Mouse (Mus musculus) stomach, embryonic 15.5 days (tissue): ENCODE results near the gene Hamp. TPM values are rescaled to one million over a fixed set of nuclear protein-coding genes. Genes with fewer than 3 reads are reported as not detected.

ENCODE experiments used
- polyA plus RNA-seq: library from polyadenylated mRNA; unstranded; fragments of >200 nt; fragmentation: Nextera tagmentation; extraction: Ambion mirVana; gene quantifications from 2 replicates; pipeline ENCODE4 v1.2.1, GENCODE M21; 2015

Gene Hamp
- polyA plus RNA-seq, 1 experiment from 2014 or later, result 1.8 TPM

Other genes with a start within 250 kb of the Hamp start
- 4.2 and 6.6 TPM in 2 replicates for gene 2200002J24Rik, start 245.1 kb downstream of the Hamp start, polyA plus RNA-seq
- gene Atp4a, start 231.8 kb downstream of the Hamp start, polyA plus RNA-seq, result 4.9 and 9.2 TPM in 2 replicates
- gene Tmem147, start 214.5 kb downstream of the Hamp start, polyA plus RNA-seq, result 227 and 239 TPM in 2 replicates
- gene Gapdhs, start 200.4 kb downstream of the Hamp start, polyA plus RNA-seq, result 0.50 and 0.73 TPM in 2 replicates
- 8.4 and 17.9 TPM in 2 replicates for gene Sbsn, start 192.6 kb downstream of the Hamp start, polyA plus RNA-seq
- gene Dmkn, start 180.3 kb downstream of the Hamp start, polyA plus RNA-seq, result 70.8 and 142 TPM in 2 replicates
- gene Krtdap, start 156.1 kb downstream of the Hamp start, polyA plus RNA-seq, result 96.1 and 227 TPM in 2 replicates
- 14.9 and 26.5 TPM in 2 replicates for gene Ffar2, start 120.3 kb downstream of the Hamp start, polyA plus RNA-seq
- 0.31 and 0.41 TPM in 2 replicates for gene Ffar3, start 87.9 kb downstream of the Hamp start, polyA plus RNA-seq
- 0.26 and 0.30 TPM in 2 replicates for gene Ffar1, start 82.5 kb downstream of the Hamp start, polyA plus RNA-seq
- gene Cd22, start 63.7 kb downstream of the Hamp start, polyA plus RNA-seq, result 0.15 and 0.22 TPM in 2 replicates
- gene Mag, start 29.2 kb downstream of the Hamp start, polyA plus RNA-seq, result 0.31 and 0.48 TPM in 2 replicates
- gene Hamp2, start 19.4 kb downstream of the Hamp start, polyA plus RNA-seq, result 0.62 TPM in 1 of 2 replicates, not detected in the other
- 19.9 and 22.9 TPM in 2 replicates for gene Usf2, start 12.8 kb upstream of the Hamp start, polyA plus RNA-seq
- gene Lsr, start 29.4 kb upstream of the Hamp start, polyA plus RNA-seq, result 102 and 116 TPM in 2 replicates
- gene Fam187b, start 29.8 kb upstream of the Hamp start, polyA plus RNA-seq, result 8.7 and 9.7 TPM in 2 replicates
- gene Fxyd5, start 98.4 kb upstream of the Hamp start, polyA plus RNA-seq, result 27.1 and 29.0 TPM in 2 replicates
- 21.6 and 25.0 TPM in 2 replicates for gene Fxyd7, start 107.4 kb upstream of the Hamp start, polyA plus RNA-seq
- gene Fxyd1, start 113.2 kb upstream of the Hamp start, polyA plus RNA-seq, result 89.3 and 110 TPM in 2 replicates
- gene Lgi4, start 115.3 kb upstream of the Hamp start, polyA plus RNA-seq, result 1.6 and 1.9 TPM in 2 replicates
- gene Fxyd3, start 132.7 kb upstream of the Hamp start, polyA plus RNA-seq, result 364 and 383 TPM in 2 replicates
- gene Hpn, start 171.3 kb upstream of the Hamp start, polyA plus RNA-seq, result 35.3 and 36.9 TPM in 2 replicates
- 2.1 and 2.9 TPM in 2 replicates for gene Scn1b, start 183.0 kb upstream of the Hamp start, polyA plus RNA-seq
- 52.6 and 54.6 TPM in 2 replicates for gene Gramd1a, start 211.9 kb upstream of the Hamp start, polyA plus RNA-seq